Mouse (Mus musculus) lung, embryonic 15.5 days (tissue): ENCODE results near the gene Col4a1. TPM values are rescaled to one million over a fixed set of nuclear protein-coding genes. Genes with fewer than 3 reads are reported as not detected.

Experiments
- ATAC-seq: fragments of 200-750 bp; cut with Nextera tagmentation; 2 replicates; pipeline ENCODE4 v1.8.0; 2017; ENCODE audit warnings: moderate number of reproducible peaks, borderline replicate concordance; ENCODE audit not compliant: low FRiP score, low TSS enrichment; ENCODE audit errors: extremely low read depth
- H3K27ac ChIP-seq: fragments of 300-500 bp; sonication (generic); 2 replicates; pipeline ENCODE4 v1.5.1; 2015; ENCODE audit warnings: moderate library complexity, mild to moderate bottlenecking, inconsistent platforms
- H3K27me3 ChIP-seq: fragments of 300-500 bp; sonication (generic); 2 replicates; pipeline ENCODE4 v1.6.1; 2015; ENCODE audit warnings: inconsistent platforms
- H3K36me3 ChIP-seq: fragments of 300-500 bp; sonication (generic); 2 replicates; pipeline ENCODE4 v1.6.1; 2015; ENCODE audit warnings: inconsistent platforms
- H3K4me1 ChIP-seq: fragments of 300-500 bp; sonication (generic); 2 replicates; pipeline ENCODE4 v1.6.1; 2015; ENCODE audit warnings: inconsistent platforms
- H3K4me2 ChIP-seq: fragments of 300-500 bp; sonication (generic); 2 replicates; pipeline ENCODE4 v1.6.1; 2015; ENCODE audit warnings: inconsistent platforms, mild to moderate bottlenecking, moderate library complexity
- H3K4me3 ChIP-seq: fragments of 300-500 bp; sonication (generic); 2 replicates; pipeline ENCODE4 v1.5.1; 2015; ENCODE audit warnings: mild to moderate bottlenecking, inconsistent platforms
- H3K9ac ChIP-seq: fragments of 300-500 bp; sonication (generic); 2 replicates; pipeline ENCODE4 v1.6.1; 2015; ENCODE audit warnings: inconsistent platforms
- H3K9me3 ChIP-seq: fragments of 300-500 bp; sonication (generic); 2 replicates; pipeline ENCODE4 v1.6.1; 2016; ENCODE audit warnings: inconsistent platforms
- WGBS: fragments of 180-500 bp; shearing (Covaris S2); methylation state at CpG from one replicate; pipeline ENCODE4 v1.1.7; 2015; 5-methylcytosine and 5-hydroxymethylcytosine counted together
- polyA plus RNA-seq: library from polyadenylated mRNA; unstranded; fragments of >200 nt; fragmentation: Nextera tagmentation; extraction: Ambion mirVana; gene quantifications from 2 replicates; pipeline ENCODE4 v1.2.1, GENCODE M21; 2015

Gene Col4a1
- polyA plus RNA-seq, 1 experiment from 2014 or later = 360 TPM

DNA sequence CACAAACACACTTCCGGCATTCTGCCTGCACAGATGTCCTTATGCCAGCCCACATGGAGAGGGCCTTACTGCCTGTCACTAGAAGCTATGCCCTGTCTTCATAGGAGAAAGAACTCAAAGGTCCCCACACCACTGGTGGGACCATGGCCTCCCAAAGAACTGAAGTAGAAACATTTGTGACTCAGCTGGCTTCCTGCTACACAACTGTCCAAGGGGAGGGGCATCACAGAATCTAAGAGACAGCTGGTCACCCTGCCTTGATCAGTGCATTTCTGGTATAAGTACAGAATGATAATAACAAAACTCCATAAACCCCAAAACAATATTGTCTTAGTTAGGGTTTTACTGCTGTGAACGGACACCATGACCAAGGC, 156.3 kb downstream of the Col4a1 start:
- H3K4me3 ChIP-seq = no peak overlapping the region
- no peak overlapping the region for H3K27ac ChIP-seq
- no peak overlapping the region for H3K9ac ChIP-seq
- H3K4me2 ChIP-seq = no peak overlapping the region
- no peaks in the 10 kb centered on the region for H3K36me3 ChIP-seq
- no peaks in the 10 kb centered on the region for H3K27me3 ChIP-seq
- WGBS = 84% methylated on average over 2 of the region's 2 CpGs
- ATAC-seq = no peak
- no peaks in the 10 kb centered on the region for H3K4me1 ChIP-seq
- no peaks in the 10 kb centered on the region for H3K9me3 ChIP-seq

GRCm38 (mm10) chr8:11155579-11156318, 156.9 kb downstream of the Col4a1 start:
- H3K27me3 ChIP-seq = no peaks in the 10 kb centered on the region
- H3K4me2 ChIP-seq = no peak overlapping the region
- H3K27ac ChIP-seq = no peak overlapping the region
- no peak overlapping the region for H3K9ac ChIP-seq
- H3K36me3 ChIP-seq = no peaks in the 10 kb centered on the region
- H3K9me3 ChIP-seq = no peaks in the 10 kb centered on the region
- 75% methylated on average over 9 of the region's 9 CpGs for WGBS
- ATAC-seq = 0 out of 2 replicates have a peak, but pooled peaks have one; percentile 23
- no peaks in the 10 kb centered on the region for H3K4me1 ChIP-seq
- no peak overlapping the region for H3K4me3 ChIP-seq

DNA sequence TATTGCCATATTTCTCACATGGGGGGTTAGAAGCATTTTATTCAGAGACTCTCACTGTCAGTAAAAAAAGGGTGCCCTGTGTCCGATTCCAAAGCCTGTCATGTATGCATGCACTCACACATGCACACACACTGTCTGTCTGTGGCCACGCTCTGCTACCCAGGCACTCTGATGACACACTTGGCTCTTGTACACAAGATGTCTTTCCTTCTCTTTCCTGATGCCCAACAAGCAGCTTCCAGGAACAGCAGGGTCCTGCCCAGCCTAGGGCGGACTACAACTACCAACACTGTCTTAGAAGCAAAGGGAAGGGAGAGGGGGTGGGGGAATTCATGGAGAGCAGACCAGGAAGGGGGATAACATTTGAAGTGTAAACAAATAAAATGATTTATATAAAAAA, 162.4 kb downstream of the Col4a1 start:
- no peak overlapping the region for H3K4me3 ChIP-seq
- WGBS = 69% methylated on average over 3 of the region's 3 CpGs
- H3K9ac ChIP-seq = no peak overlapping the region
- ATAC-seq = no peak
- H3K4me1 ChIP-seq = no peaks in the 10 kb centered on the region
- H3K27ac ChIP-seq = no peak overlapping the region
- no peaks in the 10 kb centered on the region for H3K27me3 ChIP-seq
- no peaks in the 10 kb centered on the region for H3K36me3 ChIP-seq
- H3K9me3 ChIP-seq = no peaks in the 10 kb centered on the region
- no peak overlapping the region for H3K4me2 ChIP-seq

GRCm38 (mm10) chr8:11149201-11149810, 163.3 kb downstream of the Col4a1 start:
- ATAC-seq = no peak
- H3K27ac ChIP-seq = no peak overlapping the region
- H3K36me3 ChIP-seq = no peaks in the 10 kb centered on the region
- no peaks in the 10 kb centered on the region for H3K9me3 ChIP-seq
- no peaks in the 10 kb centered on the region for H3K27me3 ChIP-seq
- no peak overlapping the region for H3K9ac ChIP-seq
- H3K4me2 ChIP-seq = no peak overlapping the region
- no peaks in the 10 kb centered on the region for H3K4me1 ChIP-seq
- H3K4me3 ChIP-seq = no peak overlapping the region
- 81% methylated on average over 9 of the region's 9 CpGs for WGBS

- no peak overlapping the region for H3K4me3 ChIP-seq
- no peak overlapping the region for H3K4me2 ChIP-seq
- H3K4me1 ChIP-seq = no peaks in the 10 kb centered on the region
- 75% methylated on average over 8 of the region's 8 CpGs for WGBS
- H3K36me3 ChIP-seq = no peaks in the 10 kb centered on the region
- H3K9me3 ChIP-seq = no peaks in the 10 kb centered on the region
- H3K27ac ChIP-seq = no peak overlapping the region
- no peak overlapping the region for H3K9ac ChIP-seq
- H3K27me3 ChIP-seq = no peaks in the 10 kb centered on the region
- no peak for ATAC-seq
Measured at GRCm38 (mm10) chr8:11148797-11149196, 163.8 kb downstream of the Col4a1 start.

Other genes with a start within 250 kb of the Col4a1 start
- 121 and 126 TPM in 2 replicates for gene Col4a2, start within 50 bp of the Col4a1 start, polyA plus RNA-seq
- gene Rab20, start 165.9 kb upstream of the Col4a1 start, polyA plus RNA-seq = 13.2 and 14.7 TPM in 2 replicates
- gene Naxd, start 184.7 kb upstream of the Col4a1 start, polyA plus RNA-seq = 141 and 157 TPM in 2 replicates
- 23.5 and 24.3 TPM in 2 replicates for gene Cars2, start 238.0 kb upstream of the Col4a1 start, polyA plus RNA-seq
- 47.4 and 48.1 TPM in 2 replicates for gene Ing1, start 242.7 kb upstream of the Col4a1 start, polyA plus RNA-seq